ENCODE assay signal across 8 mouse cellular contexts in the genomic region with DNA sequence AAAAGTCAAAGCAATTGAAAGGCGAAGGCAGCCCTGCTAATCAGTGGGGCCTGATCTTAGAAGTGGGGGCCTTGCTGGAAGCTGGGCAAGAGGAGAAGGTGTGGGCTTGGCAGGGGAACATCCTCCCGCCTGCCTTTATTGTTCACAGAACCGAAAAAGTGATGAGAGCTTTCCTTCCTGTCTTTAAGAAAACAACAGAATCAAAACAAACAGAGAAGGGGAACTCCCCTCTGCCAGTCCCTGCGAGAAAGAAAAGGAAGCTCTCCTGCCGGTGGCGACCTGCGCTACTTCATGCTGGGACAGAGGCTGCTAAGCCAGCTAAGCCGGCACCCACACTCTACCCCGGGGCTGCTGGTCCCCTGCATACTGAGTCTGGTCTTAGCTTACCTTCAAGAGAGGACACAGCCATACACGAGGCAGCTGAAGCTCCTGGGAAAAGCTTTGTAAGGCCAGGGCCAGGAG. TPM values are rescaled to one million over a fixed set of nuclear protein-coding genes. Genes with fewer than 3 reads are reported as not detected.
DNase-seq lines count a peak whose midpoint lies in the region; ATAC-seq and TF ChIP-seq lines count a peak whose summit lies in the region.

No protein-coding gene starts in this region.

- H3K27me3 ChIP-seq in G1E (ENCODE audit: insufficient read depth, low read length): no peaks in the 10 kb centered on the region
- H3K27me3 ChIP-seq in limb, embryonic 10.5 days (ENCODE audit: low read depth, poor library complexity, severe bottlenecking): no peaks in the 10 kb centered on the region
- H3K27me3 ChIP-seq in hindbrain, embryonic 12.5 days: peaks cover 13% of the 10 kb centered on the region; the same call in 1 of the 2 replicates

- H3K9ac ChIP-seq in hindbrain, embryonic 12.5 days: no peak overlapping the region

- no peaks in the 10 kb centered on the region for H3K9me3 ChIP-seq in G1E (replicated peaks)
- H3K9me3 ChIP-seq in limb, embryonic 10.5 days (replicated peaks): no peaks in the 10 kb centered on the region
- no peaks in the 10 kb centered on the region for H3K9me3 ChIP-seq in hindbrain, embryonic 12.5 days (replicated peaks)

- H3K27ac ChIP-seq in limb, embryonic 10.5 days: peak overlapping the region; percentile 74
- no peak overlapping the region for H3K27ac ChIP-seq in hindbrain, embryonic 12.5 days

- no peaks in the 10 kb centered on the region for H3K36me3 ChIP-seq in G1E (replicated peaks)
- no peaks in the 10 kb centered on the region for H3K36me3 ChIP-seq in limb, embryonic 10.5 days
- H3K36me3 ChIP-seq in hindbrain, embryonic 12.5 days: no peaks in the 10 kb centered on the region

- peak; percentile 84 to 86 for DNase-seq in B cell, adult 2 months
- DNase-seq in G1E (ENCODE audit: low spot score): peak; percentile 43
- DNase-seq in heart, adult 9 months (ENCODE audit: low spot score in 2 of 2): peak; percentile 63 to 78
- DNase-seq in limb, embryonic 10.5 days (ENCODE audit: low spot score): no peak
- no peak for DNase-seq in neural tube, embryonic 10.5 days (ENCODE audit: extremely low spot score, low spot score)
- no peak for DNase-seq in left cerebral cortex, adult 18-20 months (ENCODE audit: low spot score in 2 of 2)

- peaks cover 97% of the 10 kb centered on the region for H3K4me1 ChIP-seq in G1E (ENCODE audit: insufficient read depth, low read depth, low read length)
- H3K4me1 ChIP-seq in limb, embryonic 10.5 days: peaks cover 76% of the 10 kb centered on the region
- H3K4me1 ChIP-seq in hindbrain, embryonic 12.5 days: peaks cover 28% of the 10 kb centered on the region

- ATAC-seq in G1E (ENCODE audit: extremely low read depth, insufficient number of reproducible peaks, low FRiP score, poor library complexity, severe bottlenecking): no peak
- ATAC-seq in megakaryocyte progenitor cell, adult 5-6 weeks (replicated peaks; ENCODE audit: poor library complexity): peak; percentile 13
- no peak for ATAC-seq in hindbrain, embryonic 12.5 days (ENCODE audit: low FRiP score)

- H3K4me3 ChIP-seq in G1E (ENCODE audit: low read depth, low read length): peak overlapping the region; percentile 47; the same call in 1 of the 2 replicates
- H3K4me3 ChIP-seq in limb, embryonic 10.5 days: no peak overlapping the region
- H3K4me3 ChIP-seq in hindbrain, embryonic 12.5 days: no peak overlapping the region

- WGBS in limb, embryonic 10.5 days: 15% methylated on average over 10 of the region's 10 CpGs
- 12% methylated on average over 10 of the region's 10 CpGs for WGBS in hindbrain, embryonic 12.5 days

- H3K4me2 ChIP-seq in hindbrain, embryonic 12.5 days (replicated peaks): no peak overlapping the region; the same call in 1 of the 2 replicates

- TF ChIP-seq CTCF in G1E (IDR thresholded peaks at IDR 0.05; ENCODE audit: low read depth, low read length): no peak

RNA-seq across cellular contexts. Expression of a gene that starts 41.9 kb away (rescaled TPM):
- total RNA-seq in G1E (2014; fragmentation: Nextera tagmentation) (417 and 437 TPM in 2 replicates), G1E (2017) (112 TPM in 2 replicates)
- polyA plus RNA-seq in G1E (2012): 884 and 1,243 TPM in 2 replicates
- 13.4 and 14.2 TPM in 2 replicates for polyA plus RNA-seq in limb, embryonic 10.5 days (2016; fragmentation: Nextera tagmentation; extraction: Ambion mirVana)
- total RNA-seq in megakaryocyte progenitor cell, adult 5-6 weeks (2015): 269 and 286 TPM in 2 replicates
- 98.9 and 112 TPM in 2 replicates for total RNA-seq in megakaryocyte progenitor cell, adult 5-6 weeks (2017)
- total RNA-seq in left cerebral cortex, adult 18-20 months (2021): 10 to 100 TPM; 24.8 to 25.1 TPM
- polyA plus RNA-seq in hindbrain, embryonic 12.5 days (2016; fragmentation: Nextera tagmentation; extraction: Ambion mirVana): 16.1 TPM in 2 replicates

Comparison
In these comparisons a context has a peak if more than half of its experiments do, and no peak if none do; other contexts are left out.
1. DNase-seq: peak in B cell, adult 2 months (2 of 2), G1E (single experiment) and heart, adult 9 months (2 of 2); none in limb, embryonic 10.5 days (single experiment), neural tube, embryonic 10.5 days (single experiment) and left cerebral cortex, adult 18-20 months (0 of 2).